Mouse (Mus musculus) MEL (cell line): ENCODE measurements around the gene Gabrp. TPM values are rescaled to one million over a fixed set of nuclear protein-coding genes. Genes with fewer than 3 reads are reported as not detected.

ENCODE experiments used
- DNase-seq: peaks from one replicate; pipeline ENCODE4 v3.0.0; 2011; ENCODE audit warnings: low read depth, low spot score
- H3K27ac ChIP-seq: 2 replicates; pipeline ENCODE4 v1.5.1; 2012; ENCODE audit warnings: low read depth, mild to moderate bottlenecking, control low read depth, low read length, moderate library complexity; ENCODE audit not compliant: control insufficient read depth
- H3K27me3 ChIP-seq, 2 experiments: fragments of 150-350 bp in 1 of 2; sonication (generic) in 1 of 2; 2 replicates each; pipeline ENCODE4 v1.6.1; 2012; ENCODE audit warnings: low read length in 2 of 2, mild to moderate bottlenecking in 2 of 2, improper control_type of control experiment in 1 of 2, moderate library complexity in 1 of 2; ENCODE audit not compliant: insufficient read depth in 2 of 2, control insufficient read depth in 1 of 2
- H3K36me3 ChIP-seq, 2 experiments: 2 replicates each; pipeline ENCODE4 v1.6.1; 2012 to 2014; ENCODE audit warnings: low read length in 2 of 2, improper control_type of control experiment in 1 of 2, inconsistent platforms in 1 of 2, mild to moderate bottlenecking in 1 of 2; ENCODE audit not compliant: insufficient read depth in 2 of 2, control insufficient read depth in 1 of 2
- H3K4me1 ChIP-seq, 2 experiments: fragments of 150-350 bp in 1 of 2; sonication (generic) in 1 of 2; 2 replicates each; pipeline ENCODE4 v1.6.1; 2012; ENCODE audit warnings: low read length in 2 of 2, improper control_type of control experiment in 1 of 2, mild to moderate bottlenecking in 1 of 2; ENCODE audit not compliant: insufficient read depth in 2 of 2, control insufficient read depth in 1 of 2
- H3K4me3 ChIP-seq, 2 experiments: fragments of 150-350 bp in 1 of 2; sonication (generic) in 1 of 2; 2 replicates each; pipeline ENCODE4 v1.5.1; 2012; ENCODE audit warnings: low read depth in 2 of 2, low read length in 2 of 2, mild to moderate bottlenecking in 2 of 2, moderate library complexity in 2 of 2, control low read depth in 1 of 2, improper control_type of control experiment in 1 of 2; ENCODE audit not compliant: control insufficient read depth in 1 of 2, insufficient read depth in 1 of 2
- H3K79me2 ChIP-seq: 2 replicates; pipeline ENCODE4 v1.6.1; 2012; ENCODE audit warnings: mild to moderate bottlenecking, low read length, moderate library complexity; ENCODE audit not compliant: control insufficient read depth, poor library complexity, insufficient read depth
- H3K9ac ChIP-seq: 2 replicates; pipeline ENCODE4 v1.6.1; 2012; ENCODE audit warnings: low read depth, mild to moderate bottlenecking, control low read depth, low read length, moderate library complexity; ENCODE audit not compliant: control insufficient read depth, poor library complexity, severe bottlenecking
- H3K9me3 ChIP-seq: fragments of 150-350 bp; sonication (generic); replicated peaks from 2 replicates; pipeline ENCODE4 v1.6.1; 2012; ENCODE audit warnings: mild to moderate bottlenecking, low read length, improper control_type of control experiment, moderate library complexity; ENCODE audit not compliant: insufficient read depth
- CHD1 ChIP-seq: IDR thresholded peaks from 2 replicates; pipeline ENCODE4 v1.6.1; 2012; ENCODE audit warnings: low read depth, mild to moderate bottlenecking, inconsistent platforms, low read length, improper control_type of control experiment
- CHD2 ChIP-seq: IDR thresholded peaks from 2 replicates; pipeline ENCODE4 v1.6.1; 2011; ENCODE audit warnings: low read length, improper control_type of control experiment
- CTCF ChIP-seq, 3 experiments: IDR thresholded peaks in 2 of 3; conservative IDR thresholded peaks in 1 of 3; 2 replicates each; pipeline ENCODE4 v1.5.1; 2011 to 2012; ENCODE audit warnings: low read length in 3 of 3, low read depth in 2 of 3, mild to moderate bottlenecking in 2 of 3, improper control_type of control experiment in 1 of 3, inconsistent platforms in 1 of 3, mixed read lengths in 1 of 3, moderate library complexity in 1 of 3; ENCODE audit not compliant: control insufficient read depth in 1 of 3, insufficient read depth in 1 of 3, poor library complexity in 1 of 3, severe bottlenecking in 1 of 3
- E2F4 ChIP-seq: IDR thresholded peaks from 2 replicates; pipeline ENCODE4 v1.6.1; 2011; ENCODE audit warnings: low read depth, low read length, improper control_type of control experiment, borderline replicate concordance
- ETS1 ChIP-seq: IDR thresholded peaks from 2 replicates; pipeline ENCODE4 v1.6.1; 2012; ENCODE audit warnings: low read depth, mild to moderate bottlenecking, inconsistent platforms, low read length, improper control_type of control experiment, moderate library complexity
- GABPA ChIP-seq: IDR thresholded peaks from 2 replicates; pipeline ENCODE4 v1.6.1; 2012; ENCODE audit warnings: low read depth, mild to moderate bottlenecking, inconsistent platforms, low read length, improper control_type of control experiment, moderate library complexity
- GATA1 ChIP-seq: IDR thresholded peaks from 2 replicates; pipeline ENCODE4 v1.6.1; 2011; ENCODE audit warnings: low read depth, low read length, improper control_type of control experiment
- HCFC1 ChIP-seq: IDR thresholded peaks from 2 replicates; pipeline ENCODE4 v1.6.1; 2012; ENCODE audit warnings: low read depth, mild to moderate bottlenecking, inconsistent platforms, low read length, improper control_type of control experiment, moderate library complexity
- JUND ChIP-seq: IDR thresholded peaks from 2 replicates; pipeline ENCODE4 v1.6.1; 2011; ENCODE audit warnings: low read depth, mild to moderate bottlenecking, improper control_type of control experiment, low read length
- KAT2A ChIP-seq: conservative IDR thresholded peaks from 2 replicates; pipeline ENCODE4 v1.6.1; 2012; ENCODE audit warnings: low read depth, low read length, improper control_type of control experiment, inconsistent platforms
- MAFK ChIP-seq: IDR thresholded peaks from 2 replicates; pipeline ENCODE4 v1.6.1; 2011; ENCODE audit warnings: low read depth, mild to moderate bottlenecking, low read length, improper control_type of control experiment, borderline replicate concordance
- MAZ ChIP-seq: IDR thresholded peaks from 2 replicates; pipeline ENCODE4 v1.6.1; 2012; ENCODE audit warnings: low read depth, mild to moderate bottlenecking, inconsistent platforms, low read length, improper control_type of control experiment
- MEF2A ChIP-seq: IDR thresholded peaks from 2 replicates; pipeline ENCODE4 v1.6.1; 2014; ENCODE audit warnings: low read depth, mild to moderate bottlenecking, inconsistent platforms, low read length, improper control_type of control experiment; ENCODE audit not compliant: poor library complexity, insufficient replicate concordance, severe bottlenecking; ENCODE audit errors: extremely low read depth
- MXI1 ChIP-seq: IDR thresholded peaks from 2 replicates; pipeline ENCODE4 v1.6.1; 2011; ENCODE audit warnings: mild to moderate bottlenecking, low read depth, low read length, improper control_type of control experiment
- NELFE ChIP-seq: IDR thresholded peaks from 2 replicates; pipeline ENCODE4 v1.6.1; 2011; ENCODE audit warnings: low read depth, low read length, improper control_type of control experiment
- POLR2A ChIP-seq, 2 experiments: IDR thresholded peaks; 2 replicates each; pipeline ENCODE4 v1.6.1; 2011 to 2012; ENCODE audit warnings: low read length in 2 of 2, mild to moderate bottlenecking in 2 of 2, control low read depth in 1 of 2, improper control_type of control experiment in 1 of 2, low read depth in 1 of 2, moderate library complexity in 1 of 2; ENCODE audit not compliant: control insufficient read depth in 1 of 2, insufficient read depth in 1 of 2, poor library complexity in 1 of 2
- POLR2AphosphoS2 ChIP-seq: IDR thresholded peaks from 2 replicates; pipeline ENCODE4 v1.6.1; 2011; ENCODE audit warnings: low read length, improper control_type of control experiment
- RAD21 ChIP-seq: IDR thresholded peaks from 2 replicates; pipeline ENCODE4 v1.6.1; 2011; ENCODE audit warnings: mild to moderate bottlenecking, low read depth, low read length, improper control_type of control experiment
- RCOR1 ChIP-seq: IDR thresholded peaks from 2 replicates; pipeline ENCODE4 v1.6.1; 2012; ENCODE audit warnings: low read depth, mild to moderate bottlenecking, inconsistent platforms, low read length, improper control_type of control experiment
- SMC3 ChIP-seq: IDR thresholded peaks from 2 replicates; pipeline ENCODE4 v1.6.1; 2011; ENCODE audit warnings: low read depth, low read length, improper control_type of control experiment
- TAL1 ChIP-seq: IDR thresholded peaks from 2 replicates; pipeline ENCODE4 v1.6.1; 2012; ENCODE audit warnings: mild to moderate bottlenecking, inconsistent platforms, low read length, moderate library complexity, mixed read lengths
- TBP ChIP-seq: IDR thresholded peaks from 2 replicates; pipeline ENCODE4 v1.8.0; 2011; ENCODE audit warnings: low read depth, low read length, improper control_type of control experiment
- TCF12 ChIP-seq: IDR thresholded peaks from 2 replicates; pipeline ENCODE4 v1.6.1; 2014; ENCODE audit warnings: low read depth, mild to moderate bottlenecking, inconsistent platforms, low read length, improper control_type of control experiment, moderate library complexity
- UBTF ChIP-seq: IDR thresholded peaks from 2 replicates; pipeline ENCODE4 v1.6.1; 2012; ENCODE audit warnings: low read depth, mild to moderate bottlenecking, inconsistent platforms, low read length, improper control_type of control experiment, moderate library complexity, borderline replicate concordance; ENCODE audit not compliant: insufficient read depth
- USF1 ChIP-seq: IDR thresholded peaks from 2 replicates; pipeline ENCODE4 v1.6.1; 2014; ENCODE audit warnings: low read depth, mild to moderate bottlenecking, inconsistent platforms, low read length, improper control_type of control experiment, moderate library complexity
- USF2 ChIP-seq, 2 experiments: IDR thresholded peaks; 2 replicates each; pipeline ENCODE4 v1.6.1; 2011 to 2012; ENCODE audit warnings: improper control_type of control experiment in 2 of 2, low read length in 2 of 2, borderline replicate concordance in 1 of 2, inconsistent platforms in 1 of 2, low read depth in 1 of 2, mild to moderate bottlenecking in 1 of 2; ENCODE audit not compliant: insufficient read depth in 1 of 2
- ZC3H11A ChIP-seq: IDR thresholded peaks from 2 replicates; pipeline ENCODE4 v1.6.1; 2012; ENCODE audit warnings: low read depth, mild to moderate bottlenecking, inconsistent platforms, low read length, improper control_type of control experiment
- ZMIZ1 ChIP-seq: IDR thresholded peaks from 2 replicates; pipeline ENCODE4 v1.6.1; 2012; ENCODE audit warnings: low read depth, mild to moderate bottlenecking, inconsistent platforms, low read length, improper control_type of control experiment, moderate library complexity
- polyA plus RNA-seq, 2 experiments: library from polyadenylated mRNA; stranded (reverse) in 1 of 2; unstranded in 1 of 2; fragments of >175 nt in 1 of 2; fragments of >200 nt in 1 of 2; gene quantifications; 2 replicates each; pipeline versions ENCODE4 v1.2.1 to v1.2.4; 2012; ENCODE audit warnings: low replicate concordance in 2 of 2, low read depth in 1 of 2; ENCODE audit not compliant: insufficient read length in 2 of 2, insufficient read depth in 1 of 2, missing spikeins in 1 of 2
- total RNA-seq: library from RNA; depleted of rRNA; stranded (reverse); fragments of 300-350 nt; gene quantifications from 2 replicates; pipeline ENCODE4 v1.2.3, GENCODE M21; 2012

Gabrp gene
- total and polyA plus RNA-seq, 3 experiments, result not detected

DNA sequence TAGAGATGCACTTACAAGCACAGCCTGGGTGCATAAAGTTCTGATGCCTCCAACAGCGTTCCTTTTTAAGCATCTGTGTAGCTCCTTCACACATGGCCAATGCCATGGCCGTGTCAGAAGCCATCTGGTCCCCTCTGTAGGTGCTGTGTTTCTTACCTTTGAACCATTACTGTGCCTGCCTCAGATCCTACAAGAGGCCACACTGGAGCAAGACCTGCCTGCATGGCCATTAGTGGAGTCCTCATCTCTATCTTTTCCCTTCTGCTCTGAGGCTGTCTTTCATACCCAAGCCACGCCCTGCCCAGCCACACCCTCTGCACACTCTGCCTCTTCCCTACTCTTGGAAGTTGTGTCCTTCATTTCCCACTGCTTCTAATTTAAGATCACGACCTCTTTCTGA lies 14.1 kb upstream of the Gabrp start:
- TF ChIP-seq GATA1, result no peak
- TF ChIP-seq USF1, result no peak
- TF ChIP-seq GABPA, result no peak
- TF ChIP-seq POLR2A (IDR thresholded peaks at IDR 0.05; ENCODE audit: control insufficient read depth in 1 of 2, insufficient read depth in 1 of 2, low read depth in 1 of 2, low read length in 2 of 2, poor library complexity in 1 of 2), result no peak
- no peak for TF ChIP-seq RCOR1
- no peak for TF ChIP-seq KAT2A
- no peak for TF ChIP-seq CHD2
- TF ChIP-seq TBP, result no peak
- TF ChIP-seq MXI1, result no peak
- no peak for TF ChIP-seq USF2 (IDR thresholded peaks at IDR 0.05; ENCODE audit: borderline replicate concordance in 1 of 2, insufficient read depth in 1 of 2, low read depth in 1 of 2, low read length in 2 of 2)
- TF ChIP-seq NELFE, result no peak
- TF ChIP-seq JUND, result no peak
- Histone ChIP-seq H3K9me3 (no peaks in the 10 kb centered on the region), H3K4me1 (no peaks in the 10 kb centered on the region), H3K27ac (no peak overlapping the region), H3K27me3 (no peaks in the 10 kb centered on the region), H3K36me3 (no peaks in the 10 kb centered on the region), H3K4me3 (no peak overlapping the region), H3K9ac (no peak overlapping the region), H3K79me2 (no peaks in the 10 kb centered on the region)
- DNase-seq, result no peak

DNA sequence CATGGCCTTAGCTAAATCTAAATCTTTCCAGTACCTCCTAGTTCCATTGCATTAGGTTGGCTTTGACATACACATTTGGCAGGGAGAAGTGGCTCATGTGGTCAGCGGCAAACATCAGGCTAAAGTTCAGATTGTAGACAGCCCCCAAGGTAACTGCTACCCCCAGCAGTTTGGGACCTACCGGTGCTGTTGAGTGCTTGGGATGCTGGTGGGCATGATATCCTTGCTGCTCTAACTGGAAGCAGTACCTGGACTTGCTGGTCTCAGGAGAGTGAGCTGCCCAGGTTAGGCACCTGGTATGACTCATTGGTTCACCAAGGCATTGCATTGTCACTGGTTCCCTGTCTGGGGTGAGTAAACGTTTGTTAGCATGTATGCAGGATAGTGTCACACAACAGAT lies 12.0 kb upstream of the Gabrp start:
- H3K27ac ChIP-seq, result no peak overlapping the region
- no peaks in the 10 kb centered on the region for H3K4me1 ChIP-seq
- H3K9ac ChIP-seq, result no peak overlapping the region
- TF ChIP-seq MEF2A (no peak), HCFC1 (no peak), TAL1 (no peak), MAFK (no peak), NELFE (no peak), SMC3 (no peak)
- no peaks in the 10 kb centered on the region for H3K79me2 ChIP-seq
- DNase-seq, result no peak
- H3K27me3 ChIP-seq, result no peaks in the 10 kb centered on the region
- no peaks in the 10 kb centered on the region for H3K36me3 ChIP-seq
- H3K9me3 ChIP-seq, result no peaks in the 10 kb centered on the region
- H3K4me3 ChIP-seq, result no peak overlapping the region

GRCm38 (mm10) chr11:33586614-33587013 lies 7.9 kb upstream of the Gabrp start:
- H3K4me3 ChIP-seq, result no peak overlapping the region
- no peak overlapping the region for H3K27ac ChIP-seq
- H3K9ac ChIP-seq, result no peak overlapping the region
- DNase-seq, result no peak
- no peaks in the 10 kb centered on the region for H3K9me3 ChIP-seq
- H3K27me3 ChIP-seq, result no peaks in the 10 kb centered on the region
- no peaks in the 10 kb centered on the region for H3K36me3 ChIP-seq
- H3K4me1 ChIP-seq, result no peaks in the 10 kb centered on the region
- H3K79me2 ChIP-seq, result no peaks in the 10 kb centered on the region
- no peak for TF ChIP-seq POLR2AphosphoS2
- TF ChIP-seq E2F4, result no peak
- no peak for TF ChIP-seq GATA1
- no peak for TF ChIP-seq KAT2A
- no peak for TF ChIP-seq TBP
- TF ChIP-seq HCFC1, result no peak
- no peak for TF ChIP-seq TCF12
- TF ChIP-seq CTCF (IDR thresholded peaks at IDR 0.05 in 2 of 3, conservative IDR thresholded peaks at IDR 0.05 in 1 of 3; ENCODE audit: control insufficient read depth in 1 of 3, insufficient read depth in 1 of 3, low read depth in 2 of 3, low read length in 3 of 3, poor library complexity in 1 of 3, severe bottlenecking in 1 of 3), result no peak
- TF ChIP-seq ZC3H11A, result no peak
- TF ChIP-seq ETS1, result no peak
- no peak for TF ChIP-seq CHD1
- TF ChIP-seq ZMIZ1, result no peak
- TF ChIP-seq RAD21, result no peak
- no peak for TF ChIP-seq SMC3
- TF ChIP-seq MAZ, result no peak
- TF ChIP-seq MEF2A, result no peak
- TF ChIP-seq UBTF, result no peak
